Mouse (Mus musculus) midbrain, embryonic 11.5 days (tissue): ENCODE data around the gene Tie1. TPM values are rescaled to one million over a fixed set of nuclear protein-coding genes. Genes with fewer than 3 reads are reported as not detected.

Experiments
- ATAC-seq: fragments of 200-750 bp; cut with Nextera tagmentation; 2 replicates; pipeline ENCODE4 v1.8.0; 2017; ENCODE audit warnings: moderate TSS enrichment, moderate library complexity; ENCODE audit not compliant: low FRiP score
- DNase-seq: peaks from one replicate; pipeline ENCODE4 v3.0.0; 2015; ENCODE audit warnings: low spot score; ENCODE audit errors: missing footprints
- H3K27ac ChIP-seq: fragments of 300-500 bp; sonication (generic); 2 replicates; pipeline ENCODE4 v1.5.1; 2014; ENCODE audit warnings: low read depth, low read length
- H3K27me3 ChIP-seq: fragments of 300-500 bp; sonication (generic); 2 replicates; pipeline ENCODE4 v1.6.1; 2014; ENCODE audit warnings: mild to moderate bottlenecking, low read length, moderate library complexity, mixed read lengths; ENCODE audit not compliant: control insufficient read depth, insufficient read depth
- H3K36me3 ChIP-seq: fragments of 300-500 bp; sonication (generic); 2 replicates; pipeline ENCODE4 v1.6.1; 2014; ENCODE audit warnings: mild to moderate bottlenecking, low read length, moderate library complexity, mixed read lengths; ENCODE audit not compliant: control insufficient read depth, insufficient read depth
- H3K4me1 ChIP-seq: fragments of 300-500 bp; sonication (generic); 2 replicates; pipeline ENCODE4 v1.6.1; 2014; ENCODE audit warnings: low read length; ENCODE audit not compliant: control insufficient read depth, insufficient read depth
- H3K4me2 ChIP-seq: fragments of 300-500 bp; sonication (generic); 2 replicates; pipeline ENCODE4 v1.6.1; 2014; ENCODE audit warnings: mild to moderate bottlenecking, moderate library complexity
- H3K4me3 ChIP-seq: fragments of 300-500 bp; sonication (generic); 2 replicates; pipeline ENCODE4 v1.5.1; 2014; ENCODE audit warnings: low read depth, low read length
- H3K9ac ChIP-seq: fragments of 300-500 bp; sonication (generic); 2 replicates; pipeline ENCODE4 v1.6.1; 2014; ENCODE audit warnings: low read length
- H3K9me3 ChIP-seq: fragments of 300-500 bp; sonication (generic); 2 replicates; pipeline ENCODE4 v1.6.1; 2016; ENCODE audit warnings: low read length; ENCODE audit not compliant: control insufficient read depth
- WGBS: fragments of 180-500 bp; shearing (Covaris S2); extraction: QIAGEN DNeasy Blood & Tissue Kit; methylation state at CpG from one replicate; pipeline ENCODE4 v1.1.7; 2014; 5-methylcytosine and 5-hydroxymethylcytosine counted together
- polyA plus RNA-seq: library from polyadenylated mRNA; unstranded; fragments of >200 nt; fragmentation: Nextera tagmentation; extraction: Ambion mirVana; gene quantifications from 2 replicates; pipeline ENCODE4 v1.2.1, GENCODE M21; 2014

The Tie1 gene
- polyA plus RNA-seq, 1 experiment from 2014 or later = 9.1 TPM

GRCm38 (mm10) chr4:118500792-118501191, 10.9 kb upstream of the Tie1 start:
- H3K4me1 ChIP-seq = no peaks in the 10 kb centered on the region
- H3K4me2 ChIP-seq = no peak overlapping the region
- H3K4me3 ChIP-seq = no peak overlapping the region
- H3K9ac ChIP-seq = no peak overlapping the region
- no peaks in the 10 kb centered on the region for H3K9me3 ChIP-seq
- H3K27ac ChIP-seq = no peak overlapping the region
- 74% methylated on average over 9 of the region's 9 CpGs for WGBS
- H3K27me3 ChIP-seq = no peaks in the 10 kb centered on the region
- no peak for ATAC-seq
- no peaks in the 10 kb centered on the region for H3K36me3 ChIP-seq
- DNase-seq = no peak

- Histone ChIP-seq H3K4me1 (no peaks in the 10 kb centered on the region), H3K4me3 (no peak overlapping the region), H3K9ac (no peak overlapping the region), H3K27ac (no peak overlapping the region), H3K9me3 (no peaks in the 10 kb centered on the region), H3K4me2 (no peak overlapping the region), H3K36me3 (no peaks in the 10 kb centered on the region), H3K27me3 (no peaks in the 10 kb centered on the region)
- WGBS = 52% methylated on average over 6 of the region's 6 CpGs
- no peak for ATAC-seq
- DNase-seq = no peak
Measured at GRCm38 (mm10) chr4:118500171-118500724, 10.4 kb upstream of the Tie1 start.

DNA sequence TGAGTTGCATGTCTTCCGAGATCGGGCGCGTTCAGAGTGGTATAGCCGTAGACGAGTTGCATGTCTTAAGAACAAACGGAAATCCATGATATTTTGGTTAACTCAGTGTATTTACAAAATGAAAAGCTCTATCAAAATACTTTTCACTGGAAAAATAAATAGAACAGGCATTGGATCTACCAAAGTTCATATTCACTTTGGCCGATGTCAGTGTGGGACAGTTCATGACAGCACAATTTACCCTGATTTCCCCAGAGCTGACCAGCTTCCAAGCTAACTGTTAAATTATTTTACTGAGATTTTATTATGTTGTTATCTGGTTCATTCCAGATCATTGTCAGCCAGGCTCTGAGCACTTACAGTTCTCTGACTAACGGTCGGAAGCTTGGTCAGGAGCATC, 600 bp upstream of the Tie1 start:
- ATAC-seq (no peak), DNase-seq (no peak)
- Histone ChIP-seq H3K27ac (no peak overlapping the region), H3K4me1 (no peaks in the 10 kb centered on the region), H3K4me3 (no peak overlapping the region), H3K27me3 (no peaks in the 10 kb centered on the region), H3K36me3 (no peaks in the 10 kb centered on the region), H3K9ac (no peak overlapping the region), H3K9me3 (no peaks in the 10 kb centered on the region), H3K4me2 (no peak overlapping the region)
- WGBS = 92% methylated on average over 10 of the region's 10 CpGs

- H3K4me2 ChIP-seq = no peak overlapping the region
- H3K9ac ChIP-seq = peak overlapping the region; percentile 44; the same call in 1 of the 2 replicates
- H3K27me3 ChIP-seq = no peaks in the 10 kb centered on the region
- ATAC-seq (peak; percentile 39; the same call in 1 of the 2 replicates), DNase-seq (peak; percentile 86)
- peak overlapping the region; percentile 11 for H3K27ac ChIP-seq
- peaks cover 11% of the 10 kb centered on the region for H3K4me1 ChIP-seq
- no peak overlapping the region for H3K4me3 ChIP-seq
- H3K36me3 ChIP-seq = no peaks in the 10 kb centered on the region
- no peaks in the 10 kb centered on the region for H3K9me3 ChIP-seq
- whole genome bisulfite sequencing = 40% methylated on average over 15 of the region's 15 CpGs
Measured at GRCm38 (mm10) chr4:118476773-118477530, 12.9 kb downstream of the Tie1 start.

DNA sequence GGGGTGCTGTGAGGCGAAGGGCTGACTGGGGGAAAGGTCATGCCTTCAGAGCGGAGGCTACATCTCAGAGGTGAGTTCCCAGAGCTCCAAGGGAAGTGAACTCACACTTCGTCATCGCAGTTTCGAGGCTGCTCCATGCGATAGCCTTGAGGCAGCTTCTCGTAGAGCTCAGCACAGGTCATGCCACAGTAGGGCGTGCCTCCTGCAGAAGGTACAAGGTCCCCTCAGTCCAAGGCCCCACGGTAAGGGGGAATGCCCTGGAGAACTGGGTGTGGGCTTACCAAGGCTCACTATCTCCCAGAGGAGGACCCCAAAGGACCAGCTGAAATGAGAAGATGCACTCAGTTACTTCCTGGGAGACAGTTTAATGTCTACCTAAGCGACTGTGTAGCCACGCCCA, 17.2 kb downstream of the Tie1 start:
- H3K4me2 ChIP-seq = no peak overlapping the region
- DNase-seq = no peak
- ATAC-seq = no peak
- H3K9me3 ChIP-seq = no peaks in the 10 kb centered on the region
- no peak overlapping the region for H3K4me3 ChIP-seq
- no peaks in the 10 kb centered on the region for H3K36me3 ChIP-seq
- WGBS = 95% methylated on average over 11 of the region's 11 CpGs
- H3K27ac ChIP-seq = no peak overlapping the region
- H3K27me3 ChIP-seq = no peaks in the 10 kb centered on the region
- peaks cover 10% of the 10 kb centered on the region for H3K4me1 ChIP-seq
- H3K9ac ChIP-seq = no peak overlapping the region

DNA sequence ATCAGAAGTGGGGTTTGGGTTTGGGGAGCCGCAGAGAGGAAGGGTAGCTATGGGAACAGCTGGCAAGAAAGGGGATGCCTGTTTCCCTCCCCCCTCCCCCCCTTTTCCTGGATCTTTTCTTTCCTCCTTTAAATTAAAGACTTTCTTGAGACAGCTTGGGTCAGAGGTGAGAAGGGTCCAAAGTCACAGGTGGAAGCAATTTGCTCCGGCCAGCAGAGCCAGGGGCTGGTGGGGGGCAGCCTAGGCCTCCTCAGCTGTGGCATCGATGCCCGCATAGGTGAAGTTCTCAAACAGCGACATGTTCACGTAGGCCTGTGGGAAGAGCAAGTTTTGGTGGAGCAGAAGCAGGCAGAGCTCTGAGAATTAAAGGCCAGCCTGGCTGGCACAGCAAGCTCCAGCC, 18.6 kb downstream of the Tie1 start:
- Histone ChIP-seq H3K36me3 (no peaks in the 10 kb centered on the region), H3K9ac (no peak overlapping the region), H3K27me3 (no peaks in the 10 kb centered on the region), H3K4me2 (no peak overlapping the region), H3K9me3 (no peaks in the 10 kb centered on the region), H3K27ac (no peak overlapping the region), H3K4me1 (no peaks in the 10 kb centered on the region), H3K4me3 (no peak overlapping the region)
- DNase-seq = no peak
- no peak for ATAC-seq
- 87% methylated on average over 6 of the region's 6 CpGs for WGBS

DNA sequence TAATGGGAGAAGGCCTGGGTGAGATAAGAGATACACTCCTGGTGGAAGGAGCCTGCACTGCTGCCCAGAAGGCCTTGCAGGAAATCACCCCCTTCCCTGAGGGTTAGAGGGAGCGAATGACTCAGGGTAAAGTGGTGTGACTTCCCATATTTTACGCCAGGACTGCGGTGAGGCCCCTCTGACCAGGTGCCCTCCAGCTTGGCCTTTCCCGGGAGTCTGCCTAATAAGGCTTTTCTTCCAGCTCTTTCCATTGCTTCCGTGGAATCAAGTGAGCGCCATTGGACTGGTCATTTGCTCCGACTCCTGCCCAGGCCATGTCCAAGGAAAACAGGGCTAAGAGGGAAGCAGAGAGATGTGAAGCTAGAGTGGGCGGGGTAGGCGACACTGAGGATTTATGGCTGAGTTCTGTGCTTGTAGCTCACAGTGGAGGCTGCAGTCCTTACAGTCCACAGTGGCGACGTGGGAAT, 24.1 kb downstream of the Tie1 start:
- 65% methylated on average over 11 of the region's 11 CpGs for WGBS
- H3K4me2 ChIP-seq = no peak overlapping the region
- no peak overlapping the region for H3K4me3 ChIP-seq
- DNase-seq (no peak), ATAC-seq (no peak)
- H3K27ac ChIP-seq = no peak overlapping the region
- no peaks in the 10 kb centered on the region for H3K27me3 ChIP-seq
- no peaks in the 10 kb centered on the region for H3K9me3 ChIP-seq
- no peaks in the 10 kb centered on the region for H3K36me3 ChIP-seq
- H3K9ac ChIP-seq = no peak overlapping the region
- no peaks in the 10 kb centered on the region for H3K4me1 ChIP-seq

DNA sequence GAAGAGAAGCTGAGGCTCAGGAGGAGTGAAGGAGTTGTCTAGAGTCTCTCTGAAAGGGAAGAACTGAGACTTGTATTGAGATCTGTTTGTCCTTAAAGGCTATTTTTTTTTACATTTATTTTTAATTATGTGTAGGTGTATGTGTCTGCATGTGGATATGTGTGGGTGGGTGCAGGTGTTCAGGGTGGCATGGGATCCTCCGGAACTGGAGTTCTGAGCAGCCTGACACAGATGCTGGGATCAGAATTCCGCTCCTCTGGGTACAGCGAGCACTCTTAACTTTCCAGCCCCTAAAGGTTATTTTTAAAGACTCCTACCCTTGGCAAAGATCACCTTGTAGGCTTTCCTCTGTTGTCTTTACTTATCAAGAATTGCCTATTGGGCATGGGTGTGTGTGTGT, 24.9 kb downstream of the Tie1 start:
- Histone ChIP-seq H3K9me3 (no peaks in the 10 kb centered on the region), H3K4me1 (no peaks in the 10 kb centered on the region), H3K27me3 (no peaks in the 10 kb centered on the region), H3K27ac (no peak overlapping the region), H3K36me3 (no peaks in the 10 kb centered on the region), H3K4me2 (no peak overlapping the region), H3K9ac (no peak overlapping the region), H3K4me3 (no peak overlapping the region)
- ATAC-seq = no peak
- no peak for DNase-seq
- 94% methylated on average over 3 of the region's 3 CpGs for WGBS

DNA sequence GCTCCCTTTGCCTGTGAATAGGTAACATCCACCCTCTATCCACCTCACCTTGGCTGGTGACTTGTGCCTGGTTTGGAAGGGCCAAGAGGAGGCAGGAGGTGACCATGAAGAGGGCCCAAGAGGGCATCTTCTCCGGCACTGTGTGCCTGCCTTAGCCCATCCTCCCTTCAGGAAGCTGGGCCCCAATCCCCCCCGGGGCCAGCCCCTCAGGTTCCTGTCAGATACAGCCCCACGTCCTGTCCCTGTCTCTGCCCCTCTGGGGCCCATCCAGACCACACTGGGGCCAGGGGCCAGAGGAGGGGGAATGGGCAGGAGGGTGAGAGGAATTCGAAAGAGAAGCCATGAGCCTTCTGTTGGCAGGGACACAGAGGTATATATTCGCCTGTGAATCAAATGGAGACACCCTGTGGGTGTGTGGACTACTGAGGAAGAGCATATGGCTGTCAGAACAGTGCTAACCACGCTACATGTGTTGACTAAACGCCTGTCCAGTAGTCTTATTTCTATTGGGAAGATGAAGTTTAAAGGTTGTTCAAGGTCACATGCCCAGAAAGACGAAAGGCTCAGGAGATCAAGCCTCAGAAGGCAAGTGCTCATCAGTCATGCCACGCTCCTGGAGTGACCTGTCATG, 32.4 kb downstream of the Tie1 start, which contains the start of gene Mpl:
Gene Mpl, minus strand, starts transcription at position 169 of the 631 bp plus-strand sequence.
- WGBS = 70% methylated on average over 9 of the region's 9 CpGs
- ATAC-seq = no peak

More for the DNA sequence above, 32.4 kb downstream of the Tie1 start, which contains the start of gene Mpl:
- no peak within 1 kb of the TSS for H3K9ac ChIP-seq
- peak; percentile 68 for DNase-seq
- no peaks in the 10 kb centered on the region for H3K36me3 ChIP-seq
- no peaks in the 10 kb centered on the region for H3K27me3 ChIP-seq
- no peaks in the 10 kb centered on the region for H3K9me3 ChIP-seq
- no peak within 1 kb of the TSS for H3K27ac ChIP-seq
- no peak within 1 kb of the TSS for H3K4me2 ChIP-seq
- no peak within 1 kb of the TSS for H3K4me3 ChIP-seq
- no peaks in the 10 kb centered on the region for H3K4me1 ChIP-seq
